Mouse (Mus musculus) bone marrow, adult 2 months (tissue): Measurements from ENCODE around the gene Cul3. TPM values are rescaled to one million over a fixed set of nuclear protein-coding genes. Genes with fewer than 3 reads are reported as not detected.

ENCODE experiments used
- H3K27ac ChIP-seq: fragments of 200-500 bp; 2 replicates; pipeline ENCODE4 v1.5.1; 2012; ENCODE audit warnings: low read depth, mild to moderate bottlenecking, control low read depth, inconsistent platforms, low read length; ENCODE audit not compliant: control insufficient read depth, poor library complexity, insufficient read depth
- H3K4me1 ChIP-seq: fragments of 200-500 bp; 2 replicates; pipeline ENCODE4 v1.6.1; 2011; ENCODE audit warnings: low read length; ENCODE audit not compliant: control insufficient read depth, insufficient read depth
- H3K4me3 ChIP-seq: fragments of 200-500 bp; replicated peaks from 2 replicates; pipeline ENCODE3; 2011; ENCODE audit warnings: mild to moderate bottlenecking, low read depth, low read length, control low read depth; ENCODE audit not compliant: control insufficient read depth
- CTCF ChIP-seq: fragments of 200-500 bp; IDR thresholded peaks from 2 replicates; pipeline ENCODE4 v1.5.1; 2011; ENCODE audit warnings: low read length, control low read depth; ENCODE audit not compliant: control insufficient read depth, insufficient read depth
- POLR2A ChIP-seq: fragments of 200-500 bp; IDR thresholded peaks from 2 replicates; pipeline ENCODE4 v1.6.1; 2011; ENCODE audit warnings: low read depth, mild to moderate bottlenecking, control low read depth, low read length, borderline replicate concordance; ENCODE audit not compliant: control insufficient read depth
- WGBS: fragments of 180-500 bp; shearing (Covaris S2); methylation state at CpG from one replicate; pipeline ENCODE4 v1.1.7; 2018; 5-methylcytosine and 5-hydroxymethylcytosine counted together
- polyA plus RNA-seq: library from polyadenylated mRNA; stranded (reverse); fragments of >200 nt; gene quantifications from 2 replicates; pipeline ENCODE4 v1.2.4, GENCODE M21; 2011; ENCODE audit warnings: low replicate concordance; ENCODE audit not compliant: missing spikeins, insufficient read depth, insufficient read length

The Cul3 gene
- polyA plus RNA-seq, 1 experiment, result 48.5 TPM

- Histone ChIP-seq H3K27ac (no peak overlapping the region), H3K4me1 (peaks cover 3% of the 10 kb centered on the region; the same call in 1 of the 2 replicates), H3K4me3 (no peak overlapping the region)
- no peak for TF ChIP-seq POLR2A
- TF ChIP-seq CTCF, result no peak
- WGBS, result 39% methylated on average over 1 of the region's 1 CpGs
Measured at GRCm38 (mm10) chr1:80335118-80335517, 5.2 kb downstream of the Cul3 start.

- no peak for TF ChIP-seq CTCF
- no peak for TF ChIP-seq POLR2A
- H3K4me3 ChIP-seq, result no peak overlapping the region
- peaks cover 2% of the 10 kb centered on the region; the same call in 1 of the 2 replicates for H3K4me1 ChIP-seq
- 82% methylated on average over 2 of the region's 2 CpGs for WGBS
- H3K27ac ChIP-seq, result no peak overlapping the region
Measured at GRCm38 (mm10) chr1:80330970-80331369, 9.3 kb downstream of the Cul3 start.

- H3K27ac ChIP-seq, result no peak overlapping the region
- TF ChIP-seq CTCF (no peak), POLR2A (no peak)
- no peak overlapping the region for H3K4me3 ChIP-seq
- WGBS, result 50% methylated on average over 2 of the region's 2 CpGs
- H3K4me1 ChIP-seq, result no peaks in the 10 kb centered on the region; the same call in 1 of the 2 replicates
Measured at GRCm38 (mm10) chr1:80325761-80326160, 14.5 kb downstream of the Cul3 start.

GRCm38 (mm10) chr1:80324370-80324769 is 15.9 kb downstream of the Cul3 start:
- H3K27ac ChIP-seq, result no peak overlapping the region
- no peak for TF ChIP-seq POLR2A
- no peak for TF ChIP-seq CTCF
- H3K4me3 ChIP-seq, result no peak overlapping the region
- no peaks in the 10 kb centered on the region for H3K4me1 ChIP-seq

GRCm38 (mm10) chr1:80315533-80316045 is 24.7 kb downstream of the Cul3 start:
- Histone ChIP-seq H3K4me3 (no peak overlapping the region), H3K4me1 (no peaks in the 10 kb centered on the region), H3K27ac (no peak overlapping the region)
- TF ChIP-seq CTCF, result no peak
- TF ChIP-seq POLR2A, result no peak
- 84% methylated on average over 3 of the region's 3 CpGs for WGBS

GRCm38 (mm10) chr1:80293307-80293706 is 47.0 kb downstream of the Cul3 start:
- Histone ChIP-seq H3K4me1 (no peaks in the 10 kb centered on the region), H3K4me3 (no peak overlapping the region), H3K27ac (no peak overlapping the region)
- WGBS, result 60% methylated on average over 4 of the region's 4 CpGs
- no peak for TF ChIP-seq CTCF

GRCm38 (mm10) chr1:80278731-80279130 is 61.5 kb downstream of the Cul3 start:
- no peaks in the 10 kb centered on the region for H3K4me1 ChIP-seq
- no peak overlapping the region for H3K4me3 ChIP-seq
- 74% methylated on average over 1 of the region's 1 CpGs for WGBS
- no peak overlapping the region for H3K27ac ChIP-seq
- TF ChIP-seq POLR2A (no peak), CTCF (no peak)

GRCm38 (mm10) chr1:80260443-80260842 is 79.8 kb downstream of the Cul3 start:
- TF ChIP-seq POLR2A (no peak), CTCF (no peak)
- Histone ChIP-seq H3K27ac (no peak overlapping the region), H3K4me3 (no peak overlapping the region), H3K4me1 (no peaks in the 10 kb centered on the region; the same call in 1 of the 2 replicates)
- 87% methylated on average over 1 of the region's 1 CpGs for WGBS

- no peak overlapping the region for H3K4me3 ChIP-seq
- TF ChIP-seq POLR2A (no peak), CTCF (no peak)
- no peak overlapping the region for H3K27ac ChIP-seq
- WGBS, result 85% methylated on average over 4 of the region's 4 CpGs
- no peaks in the 10 kb centered on the region for H3K4me1 ChIP-seq
Measured at GRCm38 (mm10) chr1:80258632-80259031, 81.6 kb downstream of the Cul3 start.

- Histone ChIP-seq H3K4me1 (no peaks in the 10 kb centered on the region), H3K27ac (no peak overlapping the region), H3K4me3 (no peak overlapping the region)
- TF ChIP-seq POLR2A, result no peak
- TF ChIP-seq CTCF, result no peak
Measured at GRCm38 (mm10) chr1:80253309-80253708, 87.0 kb downstream of the Cul3 start.
